12 mouse cellular contexts compared by ENCODE assay signal in the genomic region with DNA sequence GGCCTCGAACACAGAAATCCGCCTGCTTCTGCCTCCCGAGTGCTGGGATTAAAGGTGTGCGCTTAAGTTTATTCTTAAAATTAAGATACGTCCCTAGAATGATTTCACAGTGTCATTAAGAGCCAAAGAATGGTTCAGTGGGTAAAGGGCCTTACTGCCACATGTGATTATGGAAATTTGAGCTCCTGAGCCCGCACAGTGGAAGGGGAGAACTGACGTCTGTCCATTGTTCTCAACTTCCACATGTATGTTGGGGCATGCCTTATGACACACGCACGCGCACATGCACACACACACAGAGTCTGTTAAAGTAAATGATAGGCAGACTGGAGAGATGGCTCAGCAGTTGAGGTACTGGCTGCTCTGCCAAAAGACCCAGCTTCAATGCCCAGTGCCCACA. TPM values are rescaled to one million over a fixed set of nuclear protein-coding genes. Genes with fewer than 3 reads are reported as not detected.
"Had no signal": no experiment of that assay in that cellular context is flagged by ENCODE, and none has a peak within 500 bp of the region (broad histone marks: within the 10 kb centered on the region; RNA-seq: fewer than 3 reads in every experiment).

No protein-coding gene starts in this region.

- ATAC-seq: liver, postnatal 0 days; lung, postnatal 0 days; midbrain, embryonic 13.5 days; midbrain, embryonic 15.5 days had no signal

- DNase-seq: liver, postnatal 0 days; lung, adult 2 months; lung, postnatal 14 days; lung, postnatal 36 days; right cerebral cortex, postnatal 14 days; thymus, adult 2 months; thymus, postnatal 25 days; thymus, postnatal 4 days had no signal

RNA-seq across cellular contexts. Expression of gene Dnase1l3, which starts 30.6 kb away (rescaled TPM):
- total RNA-seq: midbrain, postnatal 0 days had no signal
